Mouse (Mus musculus): ENCODE measurements around the gene Gm14443. TPM values are rescaled to one million over a fixed set of nuclear protein-coding genes. Genes with fewer than 3 reads are reported as not detected.

Gene Gm14443
- total RNA-seq, 1 experiment from 2014 or later = not detected

Other genes starting within 250 kb of the Gm14443 start
- not detected in 3 replicates for gene Gm14444, start 165.6 kb downstream of the Gm14443 start, total RNA-seq (2017)
- gene Gm14393, start 108.1 kb downstream of the Gm14443 start, total RNA-seq (2017) = 0.75 to 0.95 TPM in 2 of 3 replicates, not detected in the other
- 3.6 to 11.4 TPM (median 7.2 TPM) in 3 replicates for gene Gm14399, start 33.9 kb downstream of the Gm14443 start, total RNA-seq (2017)
- 5.2 to 21.0 TPM (median 17.6 TPM) in 3 replicates for gene Gm14391, start 31.0 kb upstream of the Gm14443 start, total RNA-seq (2017)
- 2.7 to 7.3 TPM in 2 of 3 replicates, not detected in the other for gene Gm14440, start 99.3 kb upstream of the Gm14443 start, total RNA-seq (2017)
- 4.5 to 20.4 TPM (median 15.6 TPM) in 3 replicates for gene Gm4631, start 162.3 kb upstream of the Gm14443 start, total RNA-seq (2017)
- 2.6 to 6.8 TPM (median 3.7 TPM) in 3 replicates for gene Zfp968, start 196.6 kb upstream of the Gm14443 start, total RNA-seq (2017)

Measured in monocyte, adult 5-6 weeks (primary cell).